Mouse (Mus musculus): ENCODE results near the gene Ncdn. TPM values are rescaled to one million over a fixed set of nuclear protein-coding genes. Genes with fewer than 3 reads are reported as not detected.

Ncdn gene
- polyA plus RNA-seq, 1 experiment: 37.4 TPM

GRCm38 (mm10) chr4:126745506-126746193, 7.6 kb downstream of the Ncdn start:
- peaks cover 40% of the 10 kb centered on the region for H3K4me1 ChIP-seq
- H3K36me3 ChIP-seq (replicated peaks; ENCODE audit: low read length): peaks cover 75% of the 10 kb centered on the region
- no peak for TF ChIP-seq FLI1 (IDR thresholded peaks at IDR 0.05; ENCODE audit: low read length)
- no peak for TF ChIP-seq GATA1 (IDR thresholded peaks at IDR 0.05; ENCODE audit: borderline replicate concordance, low read length)
- no peaks in the 10 kb centered on the region for H3K9me3 ChIP-seq
- H3K4me3 ChIP-seq (replicated peaks): no peak overlapping the region
- H3K27me3 ChIP-seq (replicated peaks): no peaks in the 10 kb centered on the region

- Histone ChIP-seq H3K27me3 (replicated peaks) (peaks cover 2% of the 10 kb centered on the region), H3K4me3 (replicated peaks) (no peak overlapping the region), H3K4me1 (peaks cover 32% of the 10 kb centered on the region), H3K9me3 (no peaks in the 10 kb centered on the region), H3K36me3 (replicated peaks; ENCODE audit: low read length) (peaks cover 67% of the 10 kb centered on the region)
- TF ChIP-seq FLI1 (IDR thresholded peaks at IDR 0.05; ENCODE audit: low read length) (no peak), GATA1 (IDR thresholded peaks at IDR 0.05; ENCODE audit: borderline replicate concordance, low read length) (no peak)
Measured at GRCm38 (mm10) chr4:126744831-126745230, 8.4 kb downstream of the Ncdn start.

DNA sequence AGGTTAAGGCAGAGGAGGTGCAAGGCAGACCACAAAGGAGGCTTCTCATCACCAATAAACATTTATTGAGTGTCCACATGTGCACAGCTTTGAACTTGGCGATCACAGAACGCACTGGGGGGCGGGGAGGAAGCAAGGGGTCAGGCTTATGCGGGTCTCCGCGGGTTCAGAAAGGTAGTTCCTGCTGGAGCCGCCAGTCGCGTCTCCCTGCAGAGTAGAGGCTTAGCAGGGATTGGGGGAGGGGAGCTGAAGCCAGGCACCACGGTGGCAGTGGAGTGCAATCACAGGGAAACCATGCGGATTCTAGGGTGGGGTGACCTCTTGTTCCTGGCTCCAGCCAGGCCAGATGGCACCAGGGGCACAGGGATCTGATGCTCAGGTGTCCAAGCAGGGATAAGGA, 9.5 kb downstream of the Ncdn start:
- H3K27me3 ChIP-seq (replicated peaks): peaks cover 12% of the 10 kb centered on the region
- H3K9me3 ChIP-seq: peaks cover 2% of the 10 kb centered on the region
- H3K4me3 ChIP-seq (replicated peaks): no peak overlapping the region
- H3K36me3 ChIP-seq (replicated peaks; ENCODE audit: low read length): peaks cover 56% of the 10 kb centered on the region
- TF ChIP-seq GATA1 (IDR thresholded peaks at IDR 0.05; ENCODE audit: borderline replicate concordance, low read length): no peak
- no peak for TF ChIP-seq FLI1 (IDR thresholded peaks at IDR 0.05; ENCODE audit: low read length)
- H3K4me1 ChIP-seq: peaks cover 21% of the 10 kb centered on the region

GRCm38 (mm10) chr4:126742976-126743375, 10.3 kb downstream of the Ncdn start:
- H3K4me3 ChIP-seq (replicated peaks): no peak overlapping the region
- H3K36me3 ChIP-seq (replicated peaks; ENCODE audit: low read length): peaks cover 48% of the 10 kb centered on the region
- H3K27me3 ChIP-seq (replicated peaks): peaks cover 20% of the 10 kb centered on the region
- peaks cover 16% of the 10 kb centered on the region for H3K4me1 ChIP-seq
- peaks cover 7% of the 10 kb centered on the region for H3K9me3 ChIP-seq
- TF ChIP-seq FLI1 (IDR thresholded peaks at IDR 0.05; ENCODE audit: low read length) (no peak), GATA1 (IDR thresholded peaks at IDR 0.05; ENCODE audit: borderline replicate concordance, low read length) (no peak)

GRCm38 (mm10) chr4:126741448-126741847, 11.8 kb downstream of the Ncdn start:
- TF ChIP-seq FLI1 (IDR thresholded peaks at IDR 0.05; ENCODE audit: low read length): no peak
- no peak for TF ChIP-seq GATA1 (IDR thresholded peaks at IDR 0.05; ENCODE audit: borderline replicate concordance, low read length)
- Histone ChIP-seq H3K27me3 (replicated peaks) (peaks cover 34% of the 10 kb centered on the region), H3K9me3 (peaks cover 7% of the 10 kb centered on the region)

DNA sequence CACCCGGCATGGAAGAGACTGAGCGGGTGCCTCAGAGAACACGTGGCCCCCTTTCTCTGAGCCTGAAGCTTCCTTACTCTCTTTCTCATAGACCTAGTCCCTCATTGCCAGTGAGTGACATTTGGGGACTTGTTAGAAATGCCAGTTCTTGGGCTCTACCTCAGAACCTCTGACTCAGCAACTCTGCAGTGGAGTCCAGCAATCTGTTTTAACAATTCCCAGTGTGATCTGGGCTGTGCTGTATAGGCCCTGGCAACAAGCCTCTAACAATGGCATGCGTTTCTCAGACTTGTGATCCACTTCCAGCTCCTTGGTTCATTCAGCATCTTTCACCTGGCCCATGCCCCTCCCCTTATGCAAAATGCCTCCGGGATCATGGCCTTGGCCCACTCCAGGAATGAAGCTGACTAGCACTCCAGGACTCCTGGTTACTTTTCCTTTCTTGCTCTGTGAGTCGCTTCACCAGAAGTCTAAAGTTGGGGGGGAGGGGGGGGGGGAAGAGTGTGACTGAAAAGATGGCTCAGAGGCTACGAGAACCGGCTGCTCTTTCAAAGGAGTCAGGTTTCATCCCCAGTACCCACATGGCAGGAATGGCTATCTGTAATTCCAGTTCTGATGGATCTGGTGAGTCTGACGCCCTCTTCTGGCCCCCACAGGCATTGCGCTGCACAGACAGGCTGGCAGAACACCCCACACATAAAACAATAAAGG, 13.1 kb downstream of the Ncdn start:
- peaks cover 47% of the 10 kb centered on the region for H3K27me3 ChIP-seq (replicated peaks)
- H3K4me1 ChIP-seq: peaks cover 34% of the 10 kb centered on the region
- H3K9me3 ChIP-seq: peaks cover 7% of the 10 kb centered on the region
- TF ChIP-seq FLI1 (IDR thresholded peaks at IDR 0.05; ENCODE audit: low read length): no peak
- TF ChIP-seq GATA1 (IDR thresholded peaks at IDR 0.05; ENCODE audit: borderline replicate concordance, low read length): no peak
- no peak overlapping the region for H3K4me3 ChIP-seq (replicated peaks)
- peaks cover 22% of the 10 kb centered on the region for H3K36me3 ChIP-seq (replicated peaks; ENCODE audit: low read length)

More at GRCm38 (mm10) chr4:126741448-126741847, 11.8 kb downstream of the Ncdn start:
- Histone ChIP-seq H3K4me1 (peaks cover 21% of the 10 kb centered on the region), H3K36me3 (replicated peaks; ENCODE audit: low read length) (peaks cover 35% of the 10 kb centered on the region), H3K4me3 (replicated peaks) (peak overlapping the region; percentile 82)

GRCm38 (mm10) chr4:126736001-126736414, 17.2 kb downstream of the Ncdn start, which contains the start of gene Tfap2e:
TSS of gene Tfap2e (minus strand) at chr4:126736240.
- H3K36me3 ChIP-seq (replicated peaks; ENCODE audit: low read length): no peaks in the 10 kb centered on the region
- peaks cover 88% of the 10 kb centered on the region for H3K27me3 ChIP-seq (replicated peaks)
- H3K4me1 ChIP-seq: peaks cover 43% of the 10 kb centered on the region
- H3K9me3 ChIP-seq: peaks cover 7% of the 10 kb centered on the region
- H3K4me3 ChIP-seq (replicated peaks): peak within 1 kb of the TSS; percentile 90
- TF ChIP-seq FLI1 (IDR thresholded peaks at IDR 0.05; ENCODE audit: low read length) (no peak), GATA1 (IDR thresholded peaks at IDR 0.05; ENCODE audit: borderline replicate concordance, low read length) (no peak)

DNA sequence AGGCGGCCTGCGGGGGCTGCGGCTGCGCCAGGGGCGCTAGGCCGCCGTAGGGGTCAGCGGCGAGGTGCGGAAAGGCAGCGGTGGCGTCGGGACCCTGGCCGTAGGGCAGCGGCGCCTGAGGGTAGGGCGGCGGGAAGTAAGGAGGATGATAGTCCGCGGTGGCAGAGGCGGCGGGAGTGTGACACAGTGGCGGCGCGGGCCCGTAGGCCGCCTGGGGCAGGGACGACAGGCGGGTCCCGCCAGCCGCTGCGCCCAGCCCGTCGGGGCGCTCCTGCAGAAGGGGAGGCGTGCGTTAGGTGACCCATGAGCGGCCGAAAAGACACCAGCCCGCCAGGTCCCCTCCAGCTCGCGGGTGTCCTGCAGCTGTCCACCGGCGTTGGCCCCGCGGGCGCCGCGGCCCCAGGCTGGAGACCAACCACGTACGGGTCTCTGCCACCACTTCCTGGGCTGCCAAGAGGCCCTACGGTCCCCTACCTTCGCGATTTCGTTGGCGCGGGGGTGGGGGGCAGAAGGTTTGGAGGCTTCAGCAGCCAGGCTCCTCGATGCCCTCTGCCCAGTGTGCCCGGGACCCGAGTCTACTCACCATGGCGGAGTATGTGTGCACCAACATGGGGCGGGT, 17.7 kb downstream of the Ncdn start:
- Histone ChIP-seq H3K4me1 (peaks cover 41% of the 10 kb centered on the region), H3K27me3 (replicated peaks) (peaks cover 93% of the 10 kb centered on the region), H3K4me3 (replicated peaks) (peak overlapping the region; percentile 90), H3K36me3 (replicated peaks; ENCODE audit: low read length) (no peaks in the 10 kb centered on the region), H3K9me3 (peaks cover 7% of the 10 kb centered on the region)
- no peak for TF ChIP-seq FLI1 (IDR thresholded peaks at IDR 0.05; ENCODE audit: low read length)
- no peak for TF ChIP-seq GATA1 (IDR thresholded peaks at IDR 0.05; ENCODE audit: borderline replicate concordance, low read length)

- TF ChIP-seq FLI1 (IDR thresholded peaks at IDR 0.05; ENCODE audit: low read length): no peak
Measured at GRCm38 (mm10) chr4:126734700-126735381, 18.4 kb downstream of the Ncdn start.

More at GRCm38 (mm10) chr4:126734700-126735381, 18.4 kb downstream of the Ncdn start:
- H3K4me3 ChIP-seq (replicated peaks): peak overlapping the region; percentile 90
- peaks cover 41% of the 10 kb centered on the region for H3K4me1 ChIP-seq
- peaks cover 7% of the 10 kb centered on the region for H3K9me3 ChIP-seq
- no peaks in the 10 kb centered on the region for H3K36me3 ChIP-seq (replicated peaks; ENCODE audit: low read length)
- peaks cover 97% of the 10 kb centered on the region for H3K27me3 ChIP-seq (replicated peaks)
